Mouse (Mus musculus): ENCODE results near the gene Cgn.
"Not testable (repeated sequence)": the region's sequence is repeated elsewhere in the genome, so short reads cannot be mapped to it uniquely, and the experiment has no call there.

The Cgn gene

GRCm38 (mm10) chr3:94792258-94792657 lies 6.0 kb upstream of the Cgn start:
- DNase-seq (ENCODE audit: low read depth in 1 of 2, low spot score in 2 of 2) = no peak

- no peak for DNase-seq (ENCODE audit: low read depth in 1 of 2, low spot score in 2 of 2)
These were observed 3.2 kb upstream of the Cgn start for GRCm38 (mm10) chr3:94789516-94789915.

GRCm38 (mm10) chr3:94789071-94789470 lies 2.8 kb upstream of the Cgn start:
- DNase-seq (ENCODE audit: low read depth in 1 of 2, low spot score in 2 of 2) = no peak

GRCm38 (mm10) chr3:94787122-94787780 lies 959 bp upstream of the Cgn start:
- DNase-seq (ENCODE audit: low read depth in 1 of 2, low spot score in 2 of 2) = no peak

- no peak for DNase-seq (ENCODE audit: low read depth in 1 of 2, low spot score in 2 of 2)
These were observed 334 bp downstream of the Cgn start for GRCm38 (mm10) chr3:94785958-94786357.

- no peak for DNase-seq (ENCODE audit: low read depth in 1 of 2, low spot score in 2 of 2)
These were observed 2.1 kb downstream of the Cgn start for GRCm38 (mm10) chr3:94784171-94784701.

GRCm38 (mm10) chr3:94783462-94783931 lies 2.8 kb downstream of the Cgn start:
- DNase-seq (ENCODE audit: low read depth in 1 of 2, low spot score in 2 of 2) = no peak

- no peak for DNase-seq (ENCODE audit: low read depth in 1 of 2, low spot score in 2 of 2)
These were observed 3.4 kb downstream of the Cgn start for GRCm38 (mm10) chr3:94782936-94783335.

- DNase-seq (ENCODE audit: low read depth in 1 of 2, low spot score in 2 of 2) = no peak
These were observed 4.9 kb downstream of the Cgn start for GRCm38 (mm10) chr3:94781356-94781755.

- DNase-seq (ENCODE audit: low read depth in 1 of 2, low spot score in 2 of 2) = no peak
These were observed 10.4 kb downstream of the Cgn start for GRCm38 (mm10) chr3:94775886-94776285.

GRCm38 (mm10) chr3:94774039-94774438 lies 12.3 kb downstream of the Cgn start:
- peak; percentile 37 to 42 for DNase-seq (ENCODE audit: low read depth in 1 of 2, low spot score in 2 of 2)

GRCm38 (mm10) chr3:94765456-94765855 lies 20.8 kb downstream of the Cgn start:
- not testable (repeated sequence) for DNase-seq (ENCODE audit: low read depth in 1 of 2, low spot score in 2 of 2)

GRCm38 (mm10) chr3:94764545-94765292 lies 21.6 kb downstream of the Cgn start:
- DNase-seq (ENCODE audit: low read depth in 1 of 2, low spot score in 2 of 2) = not testable (repeated sequence)

GRCm38 (mm10) chr3:94758427-94758826 lies 27.9 kb downstream of the Cgn start:
- DNase-seq (ENCODE audit: low read depth in 1 of 2, low spot score in 2 of 2) = not testable (repeated sequence)

GRCm38 (mm10) chr3:94758056-94758409 lies 28.3 kb downstream of the Cgn start:
- peak in 1 of 2 experiments; percentile 21 for DNase-seq (ENCODE audit: low read depth in 1 of 2, low spot score in 2 of 2)

- not testable (repeated sequence) for DNase-seq (ENCODE audit: low read depth in 1 of 2, low spot score in 2 of 2)
These were observed 28.8 kb downstream of the Cgn start for GRCm38 (mm10) chr3:94757251-94758055.

- no peak for DNase-seq (ENCODE audit: low read depth in 1 of 2, low spot score in 2 of 2)
These were observed 40.6 kb downstream of the Cgn start for GRCm38 (mm10) chr3:94745691-94746090.

GRCm38 (mm10) chr3:94723637-94724036 lies 62.7 kb downstream of the Cgn start:
- DNase-seq (ENCODE audit: low read depth in 1 of 2, low spot score in 2 of 2) = not testable (repeated sequence)

- DNase-seq (ENCODE audit: low read depth in 1 of 2, low spot score in 2 of 2) = not testable (repeated sequence)
These were observed 68.0 kb downstream of the Cgn start for GRCm38 (mm10) chr3:94718253-94718652.

GRCm38 (mm10) chr3:94713424-94713823 lies 72.9 kb downstream of the Cgn start:
- not testable (repeated sequence) for DNase-seq (ENCODE audit: low read depth in 1 of 2, low spot score in 2 of 2)

GRCm38 (mm10) chr3:94710591-94710990 lies 75.7 kb downstream of the Cgn start:
- not testable (repeated sequence) for DNase-seq (ENCODE audit: low read depth in 1 of 2, low spot score in 2 of 2)

All from monocyte, adult 2 months (primary cell).